Mouse (Mus musculus) heart, adult 2 months (tissue): Measurements from ENCODE around the gene 1600012H06Rik. TPM values are rescaled to one million over a fixed set of nuclear protein-coding genes. Genes with fewer than 3 reads are reported as not detected.
"Not testable (repeated sequence)": the region's sequence is repeated elsewhere in the genome, so short reads cannot be mapped to it uniquely, and the experiment has no call there.

Experiments
- DNase-seq, 2 experiments: peaks; one replicate each; pipeline ENCODE4 v3.0.0; 2021
- H3K27ac ChIP-seq: fragments of 200-600 bp; 2 replicates; pipeline ENCODE4 v1.8.1; 2022
- H3K27me3 ChIP-seq: fragments of 200-500 bp; 2 replicates; pipeline ENCODE4 v1.6.1; 2012; ENCODE audit warnings: mild to moderate bottlenecking, low read length, inconsistent platforms, mixed read lengths; ENCODE audit not compliant: control insufficient read depth, insufficient read depth
- H3K36me3 ChIP-seq: fragments of 200-500 bp; 2 replicates; pipeline ENCODE4 v1.6.1; 2012; ENCODE audit warnings: low read length, inconsistent platforms; ENCODE audit not compliant: control insufficient read depth, insufficient read depth
- H3K4me1 ChIP-seq: fragments of 200-500 bp; 2 replicates; pipeline ENCODE4 v1.6.1; 2011; ENCODE audit warnings: low read length; ENCODE audit not compliant: control insufficient read depth, insufficient read depth
- H3K4me3 ChIP-seq: fragments of 200-600 bp; 2 replicates; pipeline ENCODE4 v1.8.1; 2022
- H3K79me2 ChIP-seq: fragments of 200-500 bp; replicated peaks from 2 replicates; pipeline ENCODE4 v1.6.1; 2012; ENCODE audit warnings: mild to moderate bottlenecking, inconsistent platforms, low read length, moderate library complexity, mixed read lengths; ENCODE audit not compliant: control insufficient read depth, insufficient read depth
- H3K9ac ChIP-seq: fragments of 200-500 bp; 2 replicates; pipeline ENCODE4 v1.6.1; 2012; ENCODE audit warnings: low read depth, mild to moderate bottlenecking, control low read depth, inconsistent platforms, low read length, mixed read lengths
- CTCF ChIP-seq: fragments of 200-600 bp; IDR thresholded peaks from 2 replicates; pipeline ENCODE4 v1.8.1; 2022; ENCODE audit warnings: antibody characterized with exemption, mild to moderate bottlenecking, moderate library complexity
- EP300 ChIP-seq: fragments of 200-500 bp; IDR thresholded peaks from 2 replicates; pipeline ENCODE4 v1.6.1; 2011; ENCODE audit warnings: low read depth, low read length, control low read depth; ENCODE audit not compliant: insufficient read depth
- POLR2A ChIP-seq: fragments of 200-500 bp; IDR thresholded peaks from 2 replicates; pipeline ENCODE4 v1.6.1; 2011; ENCODE audit warnings: mild to moderate bottlenecking, low read depth, low read length, control low read depth; ENCODE audit not compliant: insufficient read depth
- WGBS: fragments of 180-500 bp; shearing (Covaris S2); methylation state at CpG from one replicate; pipeline ENCODE4 v1.1.7; 2018; 5-methylcytosine and 5-hydroxymethylcytosine counted together
- intact Hi-C: fragments of 180-260 bp; cut with DNase I; formaldehyde crosslinking; loops from one replicate; pipeline ENCODE4 v1.15.1; 2025
- polyA plus RNA-seq: library from polyadenylated mRNA; depleted of rRNA; stranded (reverse); fragments of >200 nt; gene quantifications from 2 replicates; pipeline ENCODE4 v1.2.3, GENCODE M21; 2012
- total RNA-seq, 2 experiments: library from RNA; stranded (reverse); gene quantifications; 2 replicates each; pipeline ENCODE4 v1.2.3; 2021

The 1600012H06Rik gene
- total and polyA plus RNA-seq, 3 experiments = 8.8 to 12.2 (median 10.0) TPM

GRCm38 (mm10) chr17:14944551-14944950 lies 1.6 kb downstream of the 1600012H06Rik start:
- no peak for TF ChIP-seq EP300
- TF ChIP-seq POLR2A = no peak
- no peak for TF ChIP-seq CTCF
- peaks cover 2% of the 10 kb centered on the region for H3K79me2 ChIP-seq
- H3K9ac ChIP-seq = no peak overlapping the region
- intact Hi-C loops = loop anchor here (10.0 kb wide), 3 partner anchors 620 to 880 kb away; partner anchors contain the start of genes Chd1 and Prdm9
- no peak overlapping the region for H3K27ac ChIP-seq
- 88% methylated on average over 1 of the region's 1 CpGs for WGBS
- no peak for DNase-seq
- H3K4me1 ChIP-seq = peaks cover 4% of the 10 kb centered on the region
- no peaks in the 10 kb centered on the region for H3K27me3 ChIP-seq
- peaks cover 13% of the 10 kb centered on the region for H3K36me3 ChIP-seq
- H3K4me3 ChIP-seq = no peak overlapping the region; the same call in 1 of the 2 replicates

DNA sequence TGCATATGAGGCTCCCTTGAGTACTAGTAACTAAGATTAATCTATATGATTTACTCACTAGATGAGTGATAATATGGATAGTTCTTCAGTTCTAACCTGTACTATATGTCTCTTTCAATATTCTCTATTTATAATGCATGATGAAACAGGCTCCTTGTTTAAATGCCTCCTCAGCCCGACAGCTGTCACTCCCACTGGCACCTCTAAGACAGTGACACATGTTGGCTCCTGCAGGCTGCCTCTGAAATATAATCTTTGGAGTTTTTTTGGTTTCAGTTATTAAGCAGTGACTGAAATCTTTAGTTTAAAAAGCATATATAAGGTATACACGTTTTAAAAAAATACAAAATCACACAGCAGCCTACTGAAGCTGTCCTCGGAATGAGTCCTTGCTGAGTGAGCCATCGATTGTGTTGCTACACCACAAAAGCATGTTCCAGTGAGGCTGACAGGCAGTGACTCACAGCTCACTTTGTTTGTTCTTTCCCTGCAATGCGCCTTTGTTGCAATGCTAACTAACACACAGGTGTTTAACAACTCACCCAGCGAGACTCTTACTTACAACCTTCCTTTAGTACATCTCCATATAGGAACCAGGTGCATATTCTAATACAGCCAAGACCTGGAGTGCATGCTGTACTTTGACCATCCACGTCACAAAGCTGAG lies 6.3 kb downstream of the 1600012H06Rik start:
- Histone ChIP-seq H3K9ac (no peak overlapping the region), H3K27me3 (no peaks in the 10 kb centered on the region), H3K79me2 (no peaks in the 10 kb centered on the region), H3K36me3 (peaks cover 13% of the 10 kb centered on the region), H3K4me3 (no peak overlapping the region), H3K27ac (no peak overlapping the region), H3K4me1 (no peaks in the 10 kb centered on the region)
- TF ChIP-seq POLR2A (no peak), CTCF (no peak)
- intact Hi-C loops = loop anchor here (10.0 kb wide), 3 partner anchors 616 to 876 kb away; partner anchors contain the start of genes Chd1 and Prdm9
- no peak for DNase-seq
- 81% methylated on average over 7 of the region's 7 CpGs for WGBS

DNA sequence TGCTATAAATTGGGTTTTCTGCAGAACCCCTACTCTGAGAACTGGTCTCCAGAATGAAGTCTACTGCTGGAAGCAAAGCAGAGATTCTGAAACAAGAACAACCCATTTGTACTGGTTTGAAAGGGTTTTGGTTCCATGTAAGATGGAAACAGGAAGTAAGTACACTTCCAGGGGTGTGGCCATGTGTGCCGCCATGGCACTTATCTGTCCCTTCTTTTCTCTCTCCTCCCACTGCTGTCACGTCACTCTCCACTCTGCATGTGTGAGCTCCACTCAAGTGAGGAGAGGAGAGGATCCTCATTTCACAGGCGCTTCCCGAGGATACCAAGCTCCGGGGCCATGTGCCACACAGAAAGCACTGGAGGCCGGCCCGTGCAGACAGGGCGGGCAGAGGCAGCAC lies 10.5 kb downstream of the 1600012H06Rik start:
- Histone ChIP-seq H3K79me2 (no peaks in the 10 kb centered on the region; the same call in 1 of the 2 replicates), H3K36me3 (no peaks in the 10 kb centered on the region; the same call in 1 of the 2 replicates), H3K27ac (no peak overlapping the region), H3K4me3 (no peak overlapping the region), H3K27me3 (no peaks in the 10 kb centered on the region), H3K9ac (no peak overlapping the region), H3K4me1 (no peaks in the 10 kb centered on the region)
- peak in 1 of 2 experiments; percentile 27 for DNase-seq
- TF ChIP-seq EP300 (no peak), POLR2A (no peak)
- intact Hi-C loops = no loop called here
- 71% methylated on average over 8 of the region's 8 CpGs for WGBS

- Histone ChIP-seq H3K36me3 (peaks cover 2% of the 10 kb centered on the region), H3K27ac (no peak overlapping the region), H3K4me3 (no peak overlapping the region), H3K27me3 (no peaks in the 10 kb centered on the region), H3K4me1 (peaks cover 2% of the 10 kb centered on the region), H3K79me2 (no peaks in the 10 kb centered on the region; the same call in 1 of the 2 replicates), H3K9ac (no peak overlapping the region)
- no peak for DNase-seq
- WGBS = 68% methylated on average over 5 of the region's 5 CpGs
- TF ChIP-seq CTCF (no peak), POLR2A (no peak), EP300 (no peak)
- intact Hi-C loops = no loop called here
Measured at GRCm38 (mm10) chr17:14958686-14959327, 15.8 kb downstream of the 1600012H06Rik start.

DNA sequence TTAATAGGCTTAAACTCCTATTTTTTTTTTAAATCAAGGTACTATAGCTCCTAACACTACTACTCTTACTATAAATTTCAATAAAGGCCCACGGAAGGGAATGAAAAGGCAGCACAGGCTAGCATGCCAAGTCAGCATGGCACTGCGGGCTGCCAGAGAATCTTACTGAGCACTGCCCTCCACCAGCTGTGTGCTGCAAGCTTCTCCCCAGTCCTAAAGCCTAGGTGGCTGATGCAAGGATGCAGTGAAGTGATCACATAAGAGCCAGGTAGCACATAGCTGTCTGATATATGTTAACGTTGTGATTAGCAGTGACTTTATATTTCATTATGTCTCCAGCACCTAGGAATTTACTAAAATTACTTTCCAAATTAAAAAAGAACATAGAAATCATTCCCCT lies 17.0 kb downstream of the 1600012H06Rik start:
- H3K4me1 ChIP-seq = peaks cover 2% of the 10 kb centered on the region
- intact Hi-C loops = no loop called here
- TF ChIP-seq POLR2A (no peak), EP300 (no peak), CTCF (no peak)
- peaks cover 2% of the 10 kb centered on the region; the same call in 1 of the 2 replicates for H3K36me3 ChIP-seq
- H3K79me2 ChIP-seq = no peaks in the 10 kb centered on the region; the same call in 1 of the 2 replicates
- 16% methylated on average over 3 of the region's 3 CpGs for WGBS
- H3K27me3 ChIP-seq = no peaks in the 10 kb centered on the region
- H3K4me3 ChIP-seq = peak overlapping the region; percentile 82
- no peak overlapping the region for H3K9ac ChIP-seq
- no peak for DNase-seq
- H3K27ac ChIP-seq = no peak overlapping the region; the same call in 1 of the 2 replicates

DNA sequence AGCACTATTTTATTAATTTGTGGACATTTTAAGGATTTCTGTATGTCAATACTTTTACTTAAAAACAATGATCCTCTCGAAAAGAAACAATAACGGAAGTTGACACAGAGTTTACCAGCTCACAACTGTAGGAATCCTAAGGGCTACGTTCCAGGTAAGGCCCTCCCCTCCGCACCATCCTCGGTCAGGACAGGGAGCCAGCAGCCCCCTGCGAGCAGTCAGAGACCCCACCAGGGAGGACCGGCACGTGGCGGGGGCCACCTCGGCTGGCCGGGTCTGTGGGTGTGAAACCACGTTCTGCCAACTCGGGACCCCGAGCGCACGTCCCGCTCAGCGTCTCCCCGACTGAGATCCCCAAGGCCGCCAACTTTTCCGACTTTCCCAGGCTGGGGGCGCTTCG lies 17.5 kb downstream of the 1600012H06Rik start:
- peak in 1 of 2 experiments; percentile 53 for DNase-seq
- Histone ChIP-seq H3K4me3 (peak overlapping the region; percentile 82), H3K4me1 (peaks cover 2% of the 10 kb centered on the region), H3K27me3 (no peaks in the 10 kb centered on the region), H3K9ac (peak overlapping the region; percentile 73), H3K79me2 (no peaks in the 10 kb centered on the region; the same call in 1 of the 2 replicates), H3K27ac (peak overlapping the region; percentile 58), H3K36me3 (peaks cover 2% of the 10 kb centered on the region; the same call in 1 of the 2 replicates)
- WGBS = under 1% methylated on average over 21 of the region's 23 CpGs
- TF ChIP-seq EP300 = no peak
- no peak for TF ChIP-seq POLR2A
- no peak for TF ChIP-seq CTCF
- intact Hi-C loops = no loop called here

- H3K79me2 ChIP-seq, H3K27me3 ChIP-seq, H3K36me3 ChIP-seq, intact Hi-C loops, H3K4me1 ChIP-seq: not testable (repeated sequence)
- WGBS = 8% methylated on average over 58 of the region's 100 CpGs
- H3K27ac ChIP-seq = peak within 1 kb of the TSS; percentile 58
- H3K9ac ChIP-seq = peak within 1 kb of the TSS; percentile 73
- H3K4me3 ChIP-seq = peak within 1 kb of the TSS; percentile 82
- DNase-seq = peak; percentile 64 to 72
Measured at GRCm38 (mm10) chr17:14960951-14961556, 18.1 kb downstream of the 1600012H06Rik start, which contains the start of gene Phf10. Gene Phf10, minus strand, starts transcription at chr17:14961273.

DNA sequence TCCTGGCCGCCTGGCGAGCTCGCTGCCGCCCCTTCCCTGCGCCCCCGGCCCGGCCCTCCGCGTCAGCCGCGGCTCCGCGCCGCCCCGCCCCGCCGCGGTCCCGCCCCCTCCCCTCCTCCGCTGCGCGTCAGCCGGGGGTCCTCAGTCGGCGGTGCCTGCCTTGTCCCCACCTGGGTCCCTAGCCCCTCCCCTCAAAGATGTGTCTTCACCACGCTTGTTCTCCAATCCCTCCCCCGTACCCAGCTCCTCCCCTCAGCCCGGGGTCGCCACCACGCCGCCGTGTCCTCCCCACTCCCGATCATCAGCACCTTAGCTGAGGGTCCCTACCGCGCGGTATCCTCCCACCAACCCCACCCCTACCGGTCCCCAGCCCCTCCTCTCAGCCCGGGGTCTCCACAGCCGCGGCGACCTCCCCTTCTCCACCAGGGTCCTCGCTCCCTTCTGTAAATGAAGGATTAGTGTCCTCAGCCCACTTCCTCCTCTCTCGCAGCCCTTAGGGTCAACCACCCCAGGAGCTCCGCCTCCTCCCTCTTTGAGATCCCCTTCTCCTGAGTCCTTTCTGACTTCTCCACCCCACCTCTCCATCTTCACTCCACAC lies 18.7 kb downstream of the 1600012H06Rik start:
- H3K36me3 ChIP-seq, H3K27me3 ChIP-seq, H3K4me1 ChIP-seq, intact Hi-C loops, H3K9ac ChIP-seq, H3K79me2 ChIP-seq, DNase-seq, H3K27ac ChIP-seq, H3K4me3 ChIP-seq: not testable (repeated sequence)
- no CpG with 5 or more reads among the region's 44 CpGs for WGBS
